Mouse (Mus musculus) ES-Bruce4 (cell line): ENCODE measurements around the gene Ddt. TPM values are rescaled to one million over a fixed set of nuclear protein-coding genes. Genes with fewer than 3 reads are reported as not detected.

ENCODE experiments used
- H3K27ac ChIP-seq: 2 replicates; pipeline ENCODE4 v1.5.1; 2012; ENCODE audit warnings: low read length, inconsistent platforms; ENCODE audit not compliant: insufficient read depth
- H3K27me3 ChIP-seq: 2 replicates; pipeline ENCODE4 v1.6.1; 2012; ENCODE audit warnings: mild to moderate bottlenecking, low read length, inconsistent platforms; ENCODE audit not compliant: control insufficient read depth, poor library complexity, insufficient read depth, severe bottlenecking
- H3K36me3 ChIP-seq: 2 replicates; pipeline ENCODE4 v1.6.1; 2012; ENCODE audit warnings: inconsistent platforms, mild to moderate bottlenecking, low read length, moderate library complexity; ENCODE audit not compliant: control insufficient read depth, poor library complexity, insufficient read depth, severe bottlenecking
- H3K4me1 ChIP-seq: one replicate; pipeline ENCODE4 v1.8.1; 2011; ENCODE audit warnings: low read length; ENCODE audit not compliant: control insufficient read depth, insufficient read depth
- H3K4me3 ChIP-seq: 2 replicates; pipeline ENCODE4 v1.5.1; 2011; ENCODE audit warnings: low read depth, mild to moderate bottlenecking, low read length
- H3K9ac ChIP-seq: 2 replicates; pipeline ENCODE4 v1.6.1; 2012; ENCODE audit warnings: low read depth, mild to moderate bottlenecking, inconsistent platforms; ENCODE audit not compliant: poor library complexity, severe bottlenecking
- H3K9me3 ChIP-seq: replicated peaks from 2 replicates; pipeline ENCODE4 v1.6.1; 2012; ENCODE audit warnings: mild to moderate bottlenecking, low read length, inconsistent platforms; ENCODE audit not compliant: control insufficient read depth, poor library complexity, insufficient read depth, severe bottlenecking
- CTCF ChIP-seq: IDR thresholded peaks from one replicate; pipeline ENCODE4 v1.8.1; 2011; ENCODE audit warnings: low read depth, low read length
- EP300 ChIP-seq: IDR thresholded peaks from 2 replicates; pipeline ENCODE4 v1.6.1; 2011; ENCODE audit warnings: low read depth, low read length; ENCODE audit not compliant: insufficient read depth
- POLR2A ChIP-seq: IDR thresholded peaks from one replicate; pipeline ENCODE4 v1.8.1; 2011; ENCODE audit warnings: low read length; ENCODE audit not compliant: insufficient read depth
- polyA plus RNA-seq: library from polyadenylated mRNA; stranded (reverse); fragments of >200 nt; gene quantifications from 2 replicates; pipeline ENCODE4 v1.2.4, GENCODE M21; 2011; ENCODE audit warnings: low read depth; ENCODE audit not compliant: missing spikeins, insufficient read depth, insufficient read length

Ddt gene
- polyA plus RNA-seq, 1 experiment = 108 TPM

DNA sequence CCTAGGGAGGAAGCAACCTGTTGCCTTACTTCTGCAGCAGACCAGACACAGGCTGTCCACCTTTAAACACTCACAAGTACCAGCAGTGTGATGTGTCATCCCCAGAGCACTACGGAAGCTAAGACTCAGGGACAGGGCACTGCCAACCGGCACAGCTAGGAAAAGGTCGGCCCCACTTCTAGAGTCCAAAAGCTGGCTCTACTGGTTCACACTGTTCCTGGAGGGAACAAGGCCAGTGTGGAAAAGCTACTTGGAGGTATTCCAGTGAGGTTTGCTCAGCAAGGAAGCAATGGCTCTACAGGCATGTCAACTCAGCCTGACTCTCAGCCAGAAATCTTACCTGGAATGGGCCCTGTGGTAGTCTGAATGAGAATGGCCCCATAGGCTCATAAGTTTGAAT lies 32.3 kb downstream of the Ddt start:
- no peaks in the 10 kb centered on the region for H3K4me1 ChIP-seq
- no peak overlapping the region for H3K27ac ChIP-seq
- no peak overlapping the region for H3K4me3 ChIP-seq
- H3K36me3 ChIP-seq = peaks cover 27% of the 10 kb centered on the region
- TF ChIP-seq CTCF = no peak
- TF ChIP-seq EP300 = no peak
- TF ChIP-seq POLR2A = no peak
- no peaks in the 10 kb centered on the region for H3K9me3 ChIP-seq
- H3K9ac ChIP-seq = no peak overlapping the region
- H3K27me3 ChIP-seq = no peaks in the 10 kb centered on the region

GRCm38 (mm10) chr10:75725449-75725848 lies 47.8 kb downstream of the Ddt start:
- Histone ChIP-seq H3K27ac (no peak overlapping the region), H3K4me3 (no peak overlapping the region), H3K9ac (no peak overlapping the region), H3K4me1 (no peaks in the 10 kb centered on the region), H3K36me3 (peaks cover 64% of the 10 kb centered on the region), H3K27me3 (no peaks in the 10 kb centered on the region), H3K9me3 (no peaks in the 10 kb centered on the region)
- TF ChIP-seq CTCF (no peak), EP300 (no peak), POLR2A (no peak)

Other genes with a start within 250 kb of the Ddt start
- gene Lrrc75b, start 213.1 kb downstream of the Ddt start, polyA plus RNA-seq = not detected in 2 replicates
- gene Ggt1, start 211.8 kb downstream of the Ddt start, polyA plus RNA-seq = 2.8 and 4.4 TPM in 2 replicates
- 0.81 and 0.90 TPM in 2 replicates for gene Ggt5, start 184.1 kb downstream of the Ddt start, polyA plus RNA-seq
- 11.1 and 11.7 TPM in 2 replicates for gene Susd2, start 129.4 kb downstream of the Ddt start, polyA plus RNA-seq
- gene Cabin1, start 9.1 kb downstream of the Ddt start, polyA plus RNA-seq = 35.6 and 41.5 TPM in 2 replicates
- gene Gm20441, start 7.5 kb upstream of the Ddt start, polyA plus RNA-seq = not detected in 2 replicates
- 9.7 and 11.6 TPM in 2 replicates for gene Gstt3, start 8.0 kb upstream of the Ddt start, polyA plus RNA-seq
- gene Gstt1, start 25.2 kb upstream of the Ddt start, polyA plus RNA-seq = 8.9 and 9.5 TPM in 2 replicates
- gene Gstt4, start 49.1 kb upstream of the Ddt start, polyA plus RNA-seq = not detected in 2 replicates
- gene Gstt2, start 64.0 kb upstream of the Ddt start, polyA plus RNA-seq = 26.3 and 31.9 TPM in 2 replicates
- gene Mif, start 86.8 kb upstream of the Ddt start, polyA plus RNA-seq = 1,651 and 1,929 TPM in 2 replicates
- 9.6 and 13.8 TPM in 2 replicates for gene Derl3, start 120.0 kb upstream of the Ddt start, polyA plus RNA-seq
- 71.1 and 79.6 TPM in 2 replicates for gene Smarcb1, start 148.2 kb upstream of the Ddt start, polyA plus RNA-seq
- 405 and 450 TPM in 2 replicates for gene Chchd10, start 159.7 kb upstream of the Ddt start, polyA plus RNA-seq
- 23.1 and 27.9 TPM in 2 replicates for gene Mmp11, start 163.1 kb upstream of the Ddt start, polyA plus RNA-seq
- gene Gm867, start 167.3 kb upstream of the Ddt start, polyA plus RNA-seq = 0.66 and 0.91 TPM in 2 replicates
- 1.2 TPM in 1 of 2 replicates, not detected in the other for gene Vpreb3, start 169.6 kb upstream of the Ddt start, polyA plus RNA-seq
- gene Gm5134, start 181.1 kb upstream of the Ddt start, polyA plus RNA-seq = 0.38 and 0.43 TPM in 2 replicates